Mouse (Mus musculus): ENCODE data around the gene Trim27. TPM values are rescaled to one million over a fixed set of nuclear protein-coding genes. Genes with fewer than 3 reads are reported as not detected.

Trim27 gene
- total RNA-seq, 2 experiments from 2014 or later, result 22.2 to 26.4 TPM

DNA sequence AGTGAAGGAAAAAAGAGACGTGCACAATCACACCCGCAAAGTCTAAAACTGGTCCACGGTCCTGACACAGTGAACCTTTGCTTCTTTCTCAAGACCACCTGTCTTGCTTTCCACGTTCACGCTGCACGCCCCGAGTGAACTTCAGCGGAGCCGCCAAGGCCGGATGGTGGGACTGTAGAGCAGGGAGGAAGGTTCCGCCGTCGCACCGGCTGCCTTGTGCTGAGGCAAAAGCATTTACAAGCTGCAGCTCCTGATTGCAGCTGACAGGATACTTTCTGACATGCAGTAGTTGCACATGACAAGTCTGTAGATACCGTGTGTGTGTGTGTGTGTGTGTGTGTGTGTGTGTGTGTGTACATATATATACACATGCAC lies 8.1 kb upstream of the Trim27 start:
- intact Hi-C loops (cut with DNase I; ENCODE audit: low total_unique reads), result no loop called here

DNA sequence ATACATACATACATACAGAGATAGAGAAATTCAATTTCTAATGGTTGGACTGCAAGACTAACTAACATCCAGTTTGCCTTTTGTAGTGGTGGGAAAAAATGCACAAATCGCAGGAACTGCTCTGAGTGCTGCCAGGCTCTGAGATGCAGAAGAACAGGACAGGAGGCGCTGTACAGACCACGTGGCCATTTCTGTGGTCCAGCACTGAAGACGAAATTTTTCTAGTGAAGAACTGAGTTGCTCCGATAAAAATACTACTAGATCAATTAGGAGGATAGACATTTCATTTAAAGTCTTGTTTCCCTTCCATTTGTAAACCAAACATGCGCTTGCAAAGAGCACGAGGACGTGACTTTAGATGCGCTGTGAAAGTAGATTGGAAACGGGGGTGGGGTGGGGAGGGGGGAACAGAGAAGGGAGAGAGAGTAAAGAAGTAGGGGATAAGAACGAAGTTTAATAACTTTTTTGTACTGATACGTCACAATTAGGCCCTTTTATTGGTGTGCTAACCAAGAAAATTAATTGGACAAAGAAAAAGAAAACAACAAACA lies 7.6 kb upstream of the Trim27 start:
- no peak for DNase-seq
- intact Hi-C loops (cut with DNase I; ENCODE audit: low total_unique reads), result no loop called here

More for the DNA sequence above, 8.1 kb upstream of the Trim27 start:
- no peak for DNase-seq

DNA sequence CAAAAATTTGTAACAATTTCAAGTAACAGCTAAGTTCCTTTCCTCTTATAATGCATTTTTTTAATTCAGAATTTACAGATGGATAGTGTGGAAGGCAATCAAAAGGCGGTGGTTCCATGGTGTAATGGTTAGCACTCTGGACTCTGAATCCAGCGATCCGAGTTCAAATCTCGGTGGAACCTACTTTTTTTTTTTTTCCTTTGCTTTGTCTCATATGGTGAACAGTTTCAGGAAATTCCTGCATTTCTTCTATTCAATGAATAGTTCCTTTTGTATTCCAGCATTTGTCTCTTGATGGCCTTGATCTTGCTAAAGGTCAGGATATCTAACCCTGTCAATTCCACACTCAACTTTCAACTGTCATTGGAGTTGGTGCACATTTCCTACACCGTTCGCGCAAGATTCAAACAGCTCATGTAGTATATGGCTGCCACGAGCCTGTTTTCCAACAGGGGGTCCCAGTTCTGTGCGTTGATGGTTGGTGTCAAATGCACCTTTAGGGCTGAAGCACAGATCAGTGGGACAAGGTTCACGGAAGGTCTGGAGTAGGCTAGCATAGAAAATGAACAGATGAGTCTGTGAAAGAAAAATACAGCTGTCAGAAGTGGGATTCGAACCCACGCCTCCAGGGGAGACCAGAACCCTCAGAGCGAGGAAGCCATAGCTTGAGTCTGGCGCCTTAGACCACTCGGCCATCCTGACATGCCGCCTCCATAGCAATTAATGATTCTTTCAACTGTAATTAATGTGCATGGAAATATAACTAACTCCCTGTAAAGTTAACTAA lies 6.8 kb upstream of the Trim27 start:
- peak; percentile 41 for DNase-seq
- intact Hi-C loops (cut with DNase I; ENCODE audit: low total_unique reads), result no loop called here

DNA sequence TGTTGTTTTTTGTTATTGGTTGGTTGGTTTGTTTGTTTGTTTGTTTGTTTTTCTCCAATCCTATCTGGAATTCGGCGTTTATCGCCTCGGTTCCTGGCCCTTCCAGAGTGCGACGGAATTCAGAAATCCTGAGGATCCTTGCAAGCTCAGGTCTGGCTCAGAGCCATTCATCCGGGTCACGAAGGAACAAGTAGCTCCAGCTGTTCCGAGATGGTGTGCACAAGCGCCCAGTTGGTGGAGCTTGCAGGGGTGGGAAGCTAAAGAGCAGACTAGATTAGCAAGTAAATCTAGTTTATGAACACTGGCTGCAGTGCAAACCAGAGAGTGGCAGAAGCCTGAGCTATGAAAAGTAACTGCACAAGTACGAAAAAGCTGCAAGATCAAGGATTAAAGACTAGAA lies 6.2 kb upstream of the Trim27 start:
- DNase-seq, result peak; percentile 92
- intact Hi-C loops (cut with DNase I; ENCODE audit: low total_unique reads), result no loop called here

DNA sequence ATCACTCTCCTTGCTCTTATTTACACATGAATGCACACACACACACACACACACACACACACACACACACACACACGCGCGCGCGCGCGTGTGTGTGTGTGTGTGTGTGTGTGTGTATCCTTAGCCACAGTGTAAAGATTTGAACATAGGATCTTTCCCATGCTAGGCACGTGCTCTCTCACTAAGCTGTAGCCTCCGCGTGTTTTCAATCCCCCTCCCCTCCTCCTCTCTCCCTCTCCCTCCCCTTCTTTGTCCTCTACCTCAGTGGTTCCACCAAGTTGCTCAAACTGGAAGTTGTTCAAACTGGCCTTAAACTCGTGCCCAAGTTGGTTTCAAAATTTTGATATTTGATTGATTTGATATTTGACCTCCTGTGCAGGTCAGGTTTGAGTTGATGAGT lies 2.5 kb upstream of the Trim27 start:
- intact Hi-C loops (cut with DNase I; ENCODE audit: low total_unique reads), result no loop called here
- DNase-seq, result no peak

DNA sequence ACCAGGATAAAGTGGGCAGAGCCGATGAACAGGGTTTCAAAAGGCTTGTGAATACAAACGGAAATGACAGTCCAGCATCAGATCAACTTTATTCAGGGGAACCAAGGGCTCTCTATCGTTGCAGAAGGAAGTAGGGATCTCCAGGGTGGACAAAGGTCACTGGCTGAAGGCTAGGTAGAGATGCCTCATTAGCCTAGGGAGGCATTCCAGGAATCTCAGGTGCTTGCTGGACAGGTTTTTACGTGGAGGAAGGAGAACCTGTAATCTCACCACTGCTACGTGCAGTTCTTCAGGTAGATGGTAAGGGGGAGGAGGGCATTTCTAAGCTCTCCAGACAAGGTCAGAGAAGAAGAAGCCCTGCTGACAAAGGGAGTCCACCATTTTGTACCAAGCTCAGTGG lies 1.6 kb upstream of the Trim27 start:
- DNase-seq, result no peak
- intact Hi-C loops (cut with DNase I; ENCODE audit: low total_unique reads), result no loop called here

DNA sequence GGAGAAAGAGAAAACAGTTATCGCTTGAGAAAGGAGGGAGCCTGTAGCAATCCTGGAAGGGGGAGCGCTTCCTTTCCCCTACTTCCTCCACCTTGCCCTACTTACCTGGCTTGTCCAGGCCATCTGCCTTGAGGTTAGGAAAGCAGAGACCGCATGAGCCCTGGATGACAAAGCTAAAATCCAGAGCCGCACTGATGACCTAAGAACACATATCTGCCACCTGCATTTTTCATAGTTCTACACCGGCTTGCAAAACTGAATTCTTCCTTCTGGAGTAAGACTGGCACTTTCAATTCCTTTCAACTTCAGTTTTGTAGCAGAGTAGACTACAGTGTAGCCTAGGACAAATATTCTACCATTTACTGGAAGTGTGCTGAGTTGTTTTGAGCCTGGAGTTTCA lies 881 bp upstream of the Trim27 start:
- no peak for DNase-seq
- intact Hi-C loops (cut with DNase I; ENCODE audit: low total_unique reads), result no loop called here

DNA sequence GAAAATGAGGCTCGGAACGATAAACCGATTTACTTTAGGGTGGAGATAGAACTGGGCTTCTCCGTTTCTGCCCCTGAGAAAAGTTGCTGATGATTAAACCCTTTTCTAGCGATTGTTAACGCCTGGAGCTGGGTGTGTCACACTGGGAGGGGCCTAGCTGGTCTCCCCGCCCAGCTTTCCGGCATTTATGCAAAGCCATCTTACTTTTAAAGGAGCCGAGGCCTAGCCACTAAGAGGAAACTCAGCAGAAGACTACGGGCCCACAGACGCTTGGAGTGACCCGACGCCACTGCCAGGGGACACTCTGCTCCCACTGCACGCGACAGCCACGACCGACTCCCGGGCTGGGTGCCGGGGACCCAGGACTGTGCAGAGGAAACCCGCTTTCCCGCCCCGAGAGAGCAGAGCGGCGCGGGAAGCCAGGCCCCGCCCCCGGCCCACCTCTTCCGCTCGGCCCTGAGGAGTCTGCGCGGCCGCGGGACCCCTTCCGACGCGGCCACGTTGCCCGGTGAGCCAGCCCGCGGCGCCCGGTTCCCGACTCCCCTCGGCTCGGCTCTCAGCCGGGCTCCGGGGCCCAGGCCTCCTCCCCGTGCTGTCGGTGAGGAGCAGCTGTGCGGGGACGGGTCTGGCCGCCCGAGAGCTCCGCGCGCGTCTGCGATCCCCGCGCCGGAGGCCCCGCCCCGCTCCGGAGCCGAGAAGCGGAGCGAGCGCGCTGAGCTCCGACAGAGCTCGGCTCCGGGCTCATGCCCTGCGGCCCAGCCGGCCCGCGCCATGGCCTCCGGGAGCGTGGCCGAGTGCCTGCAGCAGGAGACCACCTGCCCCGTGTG lies 692 bp downstream of the Trim27 start:
- DNase-seq, result peak; percentile 83
- intact Hi-C loops (cut with DNase I; ENCODE audit: low total_unique reads), result no loop called here

DNA sequence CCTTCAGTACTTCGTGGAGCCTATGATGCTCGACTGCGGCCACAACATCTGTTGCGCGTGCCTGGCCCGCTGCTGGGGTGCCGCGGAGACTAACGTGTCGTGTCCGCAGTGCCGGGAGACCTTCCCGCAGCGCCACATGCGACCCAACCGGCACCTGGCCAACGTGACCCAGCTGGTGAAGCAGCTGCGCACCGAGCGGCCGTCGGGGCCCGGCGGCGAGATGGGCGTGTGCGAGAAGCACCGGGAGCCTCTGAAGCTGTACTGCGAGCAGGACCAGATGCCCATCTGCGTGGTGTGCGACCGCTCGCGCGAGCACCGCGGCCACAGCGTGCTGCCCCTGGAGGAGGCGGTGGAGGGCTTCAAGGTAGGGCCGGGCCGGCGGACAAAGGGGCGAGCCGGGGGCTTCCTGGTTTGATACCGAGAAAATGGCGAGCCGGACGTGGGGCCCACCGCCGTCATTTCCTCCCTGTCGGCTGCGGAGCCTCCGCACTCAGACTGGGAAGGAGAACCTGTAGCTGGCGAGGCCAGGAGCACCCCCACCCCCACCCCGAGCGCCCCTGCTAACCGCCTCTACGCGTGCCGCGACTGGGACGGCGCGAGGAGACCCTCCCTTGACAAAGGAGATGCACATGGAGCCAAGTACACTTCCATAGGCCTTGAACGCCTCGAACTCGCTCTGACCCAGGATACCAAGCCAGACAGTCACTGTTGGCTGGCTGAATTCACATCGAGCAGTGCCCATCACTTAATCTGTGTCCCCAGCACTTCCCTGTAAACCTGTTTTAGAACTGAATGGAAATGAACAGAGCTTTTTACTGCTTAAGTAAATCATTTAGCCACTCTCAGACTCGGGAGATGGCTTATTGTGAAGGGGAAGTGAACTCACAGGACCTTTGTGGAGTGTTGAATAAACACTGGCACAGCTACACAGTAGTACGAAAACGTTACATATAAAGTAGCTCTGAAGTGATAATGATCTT lies 1.6 kb downstream of the Trim27 start:
- DNase-seq, result peak; percentile 72
- intact Hi-C loops (cut with DNase I; ENCODE audit: low total_unique reads), result no loop called here

DNA sequence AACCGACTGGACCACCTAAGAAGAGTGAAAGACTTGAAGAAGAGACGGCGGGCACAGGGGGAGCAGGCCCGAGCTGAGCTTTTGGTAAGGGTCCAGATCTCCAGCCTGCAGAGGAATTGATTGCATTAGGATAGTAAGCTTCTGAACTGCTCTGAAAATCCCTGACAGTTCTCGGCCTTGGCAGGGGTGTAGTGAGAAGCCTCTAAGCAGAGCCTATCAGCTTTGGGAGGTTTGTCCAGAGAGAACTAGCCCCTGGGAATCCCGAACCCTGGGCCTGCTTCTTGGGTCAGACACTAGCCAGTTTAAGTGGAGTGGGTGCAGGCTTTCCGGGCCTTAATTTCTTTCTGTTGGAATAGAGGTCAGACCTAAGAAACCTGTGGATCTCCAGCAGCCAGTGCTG lies 2.8 kb downstream of the Trim27 start:
- intact Hi-C loops (cut with DNase I; ENCODE audit: low total_unique reads), result no loop called here
- no peak for DNase-seq

DNA sequence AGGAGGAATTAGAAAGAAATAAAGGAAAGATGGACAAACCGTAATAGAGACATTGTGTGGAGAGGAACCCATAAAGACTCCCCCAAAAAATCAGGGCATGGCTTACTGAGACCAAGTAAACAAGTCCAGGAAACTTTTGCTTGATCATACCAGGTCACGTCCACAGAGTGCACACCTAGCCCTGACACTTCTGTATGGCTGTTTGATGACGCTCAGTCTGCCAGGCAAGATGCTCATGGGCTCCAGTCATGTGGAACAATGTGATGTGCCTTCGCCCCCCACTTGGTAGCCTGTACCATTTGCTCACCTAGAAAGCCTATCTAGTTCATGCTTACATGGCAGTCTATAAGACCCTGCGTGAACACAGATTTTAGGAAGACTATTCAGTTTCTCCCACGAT lies 3.8 kb downstream of the Trim27 start:
- intact Hi-C loops (cut with DNase I; ENCODE audit: low total_unique reads), result no loop called here
- no peak for DNase-seq

DNA sequence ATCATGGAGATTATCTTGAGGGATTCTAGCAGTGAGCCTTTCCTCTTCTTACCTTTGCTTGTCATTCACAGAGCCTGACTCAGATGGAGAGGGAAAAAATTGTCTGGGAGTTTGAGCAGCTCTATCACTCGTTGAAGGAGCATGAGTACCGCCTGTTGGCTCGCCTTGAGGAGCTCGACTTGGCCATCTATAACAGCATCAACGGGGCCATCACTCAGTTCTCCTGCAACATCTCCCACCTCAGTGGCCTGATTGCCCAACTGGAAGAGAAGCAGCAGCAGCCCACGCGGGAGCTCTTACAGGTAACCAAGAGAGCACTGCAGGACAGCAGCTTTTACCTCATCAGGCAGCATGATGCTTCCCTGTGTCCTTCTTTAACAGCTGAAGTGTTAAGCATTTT lies 4.4 kb downstream of the Trim27 start:
- intact Hi-C loops (cut with DNase I; ENCODE audit: low total_unique reads), result no loop called here
- DNase-seq, result no peak

DNA sequence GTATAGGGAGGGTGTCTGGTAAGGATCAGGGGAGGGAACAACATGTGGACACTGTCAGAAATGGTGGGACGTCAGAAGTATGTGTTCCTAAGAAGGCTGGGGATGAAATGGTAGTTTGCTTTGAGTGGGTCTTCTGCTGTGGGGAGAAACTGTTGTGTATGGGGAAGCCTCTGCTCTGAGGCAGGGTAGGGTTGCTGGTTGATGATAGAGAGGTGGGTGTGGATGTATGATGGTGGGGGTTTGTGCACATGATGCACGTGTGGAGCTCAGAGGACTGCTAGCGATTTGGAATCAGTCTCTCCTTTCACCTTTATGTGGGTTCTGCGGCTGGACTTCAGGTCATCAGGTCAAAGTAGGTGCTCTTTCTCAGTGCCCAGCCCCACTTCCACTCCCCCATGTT lies 6.3 kb downstream of the Trim27 start:
- intact Hi-C loops (cut with DNase I; ENCODE audit: low total_unique reads), result no loop called here

DNA sequence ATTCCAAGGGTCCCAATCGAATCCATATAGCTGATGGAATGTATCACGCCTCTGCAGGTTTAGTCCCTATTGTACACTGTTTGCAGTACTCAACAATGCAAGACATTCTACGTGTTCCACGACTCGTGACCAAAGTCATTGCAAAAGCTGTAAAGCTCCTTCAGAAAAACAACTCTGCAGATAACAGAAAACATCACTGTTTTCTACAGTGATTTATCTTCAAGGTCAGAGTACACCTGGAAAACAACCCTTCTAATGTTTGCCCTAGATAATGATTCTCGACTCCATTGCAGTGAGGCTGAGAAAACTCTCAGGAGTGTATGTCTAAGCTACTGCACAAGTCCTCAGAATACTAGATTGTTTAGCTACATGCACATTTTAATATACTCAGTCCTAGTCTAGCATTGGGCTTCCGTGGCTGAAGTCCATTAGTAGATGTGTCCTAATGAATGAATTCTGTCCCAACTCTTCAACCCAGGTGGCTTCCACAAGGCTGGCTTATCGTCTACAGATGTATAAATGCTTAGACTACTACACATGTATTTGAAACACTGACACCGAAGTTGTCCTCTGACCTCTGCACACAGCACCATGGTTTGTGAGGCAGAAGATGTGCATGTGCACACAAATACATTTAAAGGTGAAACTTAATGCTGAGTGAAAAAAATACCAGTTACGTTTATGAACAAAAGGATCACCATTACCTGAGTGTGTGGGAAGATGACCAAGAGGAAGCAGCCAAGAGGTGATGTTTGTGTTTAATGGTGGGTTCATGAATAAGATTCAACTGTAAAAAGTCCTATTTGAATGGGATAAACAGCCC lies 16.4 kb downstream of the Trim27 start:
- no peak for DNase-seq
- intact Hi-C loops (cut with DNase I; ENCODE audit: low total_unique reads), result no loop called here

More for the DNA sequence above, 6.3 kb downstream of the Trim27 start:
- no peak for DNase-seq

DNA sequence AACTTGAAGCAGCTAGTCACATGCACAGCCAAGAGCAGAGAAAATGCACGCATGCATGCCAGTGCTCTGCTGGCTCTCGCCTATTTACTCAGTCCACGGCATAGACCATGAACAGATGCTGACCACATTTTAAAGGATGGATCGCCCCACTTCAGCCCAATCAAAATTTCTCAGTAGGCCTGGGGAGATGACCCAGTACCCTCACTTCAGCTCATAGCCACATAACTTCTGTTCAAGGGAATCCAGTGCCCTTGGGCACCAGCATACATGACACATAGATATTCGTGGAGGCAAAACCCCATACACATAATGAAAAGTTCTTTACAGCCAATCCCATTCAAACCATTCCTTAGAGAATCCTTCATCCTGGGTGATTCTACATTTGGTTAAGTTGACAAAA lies 18.5 kb downstream of the Trim27 start:
- intact Hi-C loops (cut with DNase I; ENCODE audit: low total_unique reads), result no loop called here
- no peak for DNase-seq

DNA sequence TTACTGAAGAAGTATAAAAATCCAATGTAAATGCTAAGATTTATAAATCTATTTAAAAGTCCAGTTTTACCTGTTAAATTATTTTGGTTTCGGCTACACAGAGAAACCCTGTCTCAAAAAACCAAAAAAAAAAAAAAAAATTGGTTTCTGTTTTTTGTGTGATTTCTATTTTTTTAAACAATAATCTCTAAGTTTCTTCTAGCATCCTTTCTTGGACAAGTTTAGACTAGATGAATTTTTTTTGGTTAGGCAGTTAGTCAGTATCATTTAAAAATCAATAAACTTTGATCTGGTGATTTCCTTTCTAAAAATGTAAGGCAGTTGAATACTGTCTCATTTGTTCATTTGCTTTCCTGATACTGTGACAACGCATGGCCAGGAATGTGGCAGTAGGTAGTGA lies 19.1 kb downstream of the Trim27 start:
- no peak for DNase-seq
- intact Hi-C loops (cut with DNase I; ENCODE audit: low total_unique reads), result no loop called here

DNA sequence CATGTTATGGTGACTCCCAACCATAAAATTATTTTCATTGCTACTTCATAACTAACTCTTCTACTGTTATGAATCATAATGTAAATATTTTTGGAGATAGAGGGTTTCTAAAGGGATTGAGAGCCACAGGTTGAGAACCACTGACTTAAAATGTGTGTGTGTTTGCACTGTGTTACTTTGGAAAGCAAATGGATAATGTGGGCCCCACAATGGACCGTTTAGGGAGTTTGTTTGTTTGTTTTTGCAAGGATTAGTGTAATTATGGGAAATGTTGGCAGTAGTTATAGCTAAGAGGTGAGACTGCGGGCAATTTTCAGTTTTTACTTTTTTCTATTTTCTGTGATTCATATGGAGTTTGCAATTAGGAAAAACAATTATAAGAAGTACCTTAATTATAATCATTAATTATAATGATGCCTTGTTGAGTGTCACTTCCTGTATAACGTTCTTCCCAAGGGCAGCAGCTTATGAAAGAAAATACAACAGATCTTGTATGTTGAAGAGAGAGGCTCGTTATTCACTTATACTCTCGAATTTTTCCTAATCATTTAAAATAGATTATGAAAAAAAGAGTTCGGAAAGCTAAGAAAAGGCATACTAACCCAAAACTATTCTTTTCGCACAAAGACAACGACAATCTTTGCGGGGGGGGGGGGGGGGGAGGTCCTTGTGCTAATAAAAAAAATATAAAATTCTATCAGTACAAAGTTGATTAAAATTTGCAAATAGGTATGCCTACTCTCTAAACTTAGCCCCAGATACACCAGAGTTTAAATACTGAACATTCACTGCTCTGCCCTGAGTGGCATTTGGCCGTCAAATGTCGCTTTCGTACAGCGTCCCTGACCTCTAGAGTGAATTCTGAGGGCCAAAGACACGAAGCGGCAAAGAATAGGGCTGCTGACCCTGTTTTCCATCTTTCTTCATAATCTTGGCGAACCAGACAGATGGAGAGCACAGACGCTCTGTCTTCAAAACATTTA lies 20.1 kb downstream of the Trim27 start:
- no peak for DNase-seq
- intact Hi-C loops (cut with DNase I; ENCODE audit: low total_unique reads), result no loop called here

Data from gastrocnemius, postnatal 14 days (tissue).